Mouse (Mus musculus): ENCODE data around the gene Hnrnpab.

Hnrnpab gene

DNA sequence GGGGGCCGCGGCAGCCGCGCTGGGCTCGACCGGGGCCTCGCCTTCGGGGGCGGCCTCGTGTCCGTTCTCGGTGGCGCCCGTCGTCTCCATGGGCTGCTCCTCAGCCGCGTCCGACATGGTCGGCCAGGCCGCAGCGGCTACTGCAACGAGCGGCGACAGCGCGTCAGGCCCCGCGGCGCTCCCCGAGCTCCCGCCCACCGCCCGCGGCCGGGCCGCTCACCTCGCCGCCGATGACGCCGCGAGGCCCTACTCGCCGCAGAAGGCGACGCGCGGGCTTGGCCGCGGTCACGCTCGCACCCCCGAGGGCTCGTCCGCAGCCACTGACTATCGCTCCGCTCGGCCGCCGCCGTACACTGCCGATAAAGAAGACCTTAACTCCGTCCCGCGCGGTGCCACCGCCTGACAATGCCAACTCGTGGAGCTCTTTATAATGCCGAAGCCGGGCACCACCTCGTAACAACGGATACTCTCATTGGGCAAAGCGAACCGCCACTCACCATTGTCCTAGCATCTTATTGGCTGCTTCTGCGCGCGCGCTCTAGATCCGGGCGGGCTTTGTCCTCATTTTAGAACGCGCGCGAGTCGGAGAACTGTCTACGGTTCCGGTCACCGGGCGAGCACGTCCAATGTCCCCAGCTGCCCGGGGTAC, at the start of gene Hnrnpab:
Gene Hnrnpab (minus strand): TSS at position 401 of the 649 bp plus-strand sequence.
- peak; percentile 98 for DNase-seq

DNA sequence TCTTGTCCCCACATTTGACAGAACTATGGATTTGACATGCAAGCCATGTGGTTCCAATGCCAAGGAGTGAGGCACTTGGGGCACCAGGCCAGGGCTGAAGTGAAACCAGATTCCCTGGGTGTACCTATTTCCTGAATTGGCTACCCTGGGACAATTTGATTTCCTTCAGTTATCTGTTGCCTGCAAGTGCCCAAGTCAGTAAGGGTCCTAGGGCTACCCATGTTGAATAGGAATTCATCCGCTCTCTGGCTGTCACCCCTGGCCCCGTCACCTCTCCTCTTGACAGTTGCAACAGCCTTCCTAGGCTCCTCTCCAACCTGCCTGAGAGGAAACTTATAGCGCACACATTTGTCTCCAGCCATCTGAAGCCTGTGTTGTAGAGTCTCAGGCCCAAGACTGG, 48.2 kb upstream of the Hnrnpab start:
- peak; percentile 36 for DNase-seq

DNA sequence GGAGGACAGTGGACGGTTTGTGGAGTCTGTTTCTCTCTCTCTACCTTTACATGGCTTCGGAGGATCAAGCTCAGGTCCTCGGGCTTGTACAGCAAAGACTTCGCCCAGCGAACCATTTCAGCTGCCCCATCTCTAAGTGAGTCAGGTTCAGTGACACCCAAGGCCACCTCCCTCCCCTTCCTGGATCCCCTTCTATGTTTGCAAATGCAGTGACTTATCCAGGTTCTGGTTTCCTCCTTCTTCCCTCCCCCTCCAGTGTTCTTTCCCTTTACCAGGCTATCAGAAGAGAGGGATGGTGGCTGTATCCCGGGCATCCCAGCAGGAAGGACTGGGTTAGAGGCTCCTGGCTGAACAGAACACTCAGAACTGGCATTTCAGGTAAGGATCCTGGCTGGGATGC, 47.1 kb upstream of the Hnrnpab start:
- DNase-seq: no peak

DNA sequence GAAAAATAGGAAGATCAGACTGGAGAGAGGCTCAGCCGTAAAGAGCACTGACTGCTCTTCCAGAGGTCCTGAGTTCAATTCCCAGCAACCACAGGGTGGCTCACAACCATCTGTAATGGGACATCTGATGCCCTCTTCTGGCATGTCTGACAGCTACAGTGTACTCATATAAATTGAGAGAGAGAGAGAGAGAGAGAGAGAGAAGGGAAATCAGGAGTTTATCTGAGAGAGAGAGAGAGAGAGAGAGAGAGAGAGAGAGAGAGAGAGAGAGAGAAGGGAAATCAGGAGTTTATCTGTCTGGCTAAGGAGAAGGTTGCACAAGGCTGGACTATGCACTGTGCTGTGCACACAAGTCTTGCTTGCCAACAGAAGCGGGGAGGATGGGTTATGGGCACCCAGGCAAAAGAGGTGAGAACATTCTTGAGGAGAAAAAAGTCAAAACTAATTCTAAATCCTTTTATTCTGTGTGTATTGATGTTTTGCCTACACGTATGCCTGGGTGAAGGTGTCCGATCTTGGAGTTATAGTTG, 46.3 kb upstream of the Hnrnpab start:
- no peak for DNase-seq

DNA sequence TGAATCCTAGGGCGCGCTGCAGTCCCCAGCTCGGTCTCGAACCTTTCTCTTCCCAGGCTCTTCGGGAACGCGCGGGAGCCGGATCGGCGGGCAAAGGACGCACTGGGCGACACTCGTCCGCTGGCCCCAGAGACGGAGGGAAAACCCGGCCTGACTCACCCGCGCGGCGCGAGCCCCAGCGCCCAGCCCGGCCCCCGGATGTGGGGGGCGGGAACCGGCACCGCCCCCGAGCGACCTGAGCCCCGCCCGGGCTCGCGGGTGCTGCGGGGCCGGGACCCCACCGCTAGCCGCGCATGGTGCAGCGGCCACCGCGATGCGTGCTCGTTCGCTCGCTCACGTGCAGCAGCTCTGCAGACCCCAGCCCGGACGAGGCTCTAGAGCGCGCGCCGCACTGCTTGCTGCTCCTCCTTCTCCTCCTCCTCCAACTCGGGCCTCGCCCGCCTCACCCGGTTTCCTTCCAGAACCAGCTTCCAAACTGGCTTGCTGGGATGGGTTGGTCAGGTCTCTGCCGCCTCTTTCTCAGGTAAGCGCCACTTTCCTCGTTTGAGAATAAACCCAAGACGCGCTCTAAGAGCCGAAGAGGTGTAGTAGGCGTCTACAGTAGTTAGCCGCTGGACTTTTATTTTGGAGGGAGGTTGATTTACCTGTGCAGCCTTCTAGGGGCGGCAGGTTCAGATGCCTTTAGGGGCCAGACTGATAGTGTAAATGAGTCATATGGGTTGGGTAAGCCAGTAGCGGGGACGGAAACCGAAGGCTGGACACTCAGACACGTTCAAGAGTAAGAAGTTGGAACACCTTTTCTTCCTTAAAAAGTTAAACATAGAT, 44.3 kb upstream of the Hnrnpab start, which contains the start of the genes N4bp3 and D930048N14Rik:
Gene N4bp3 (minus strand): TSS at position 152 of the 825 bp plus-strand sequence.
Gene D930048N14Rik (plus strand): TSS at position 264 of the 825 bp plus-strand sequence.
- peak; percentile 84 for DNase-seq

DNA sequence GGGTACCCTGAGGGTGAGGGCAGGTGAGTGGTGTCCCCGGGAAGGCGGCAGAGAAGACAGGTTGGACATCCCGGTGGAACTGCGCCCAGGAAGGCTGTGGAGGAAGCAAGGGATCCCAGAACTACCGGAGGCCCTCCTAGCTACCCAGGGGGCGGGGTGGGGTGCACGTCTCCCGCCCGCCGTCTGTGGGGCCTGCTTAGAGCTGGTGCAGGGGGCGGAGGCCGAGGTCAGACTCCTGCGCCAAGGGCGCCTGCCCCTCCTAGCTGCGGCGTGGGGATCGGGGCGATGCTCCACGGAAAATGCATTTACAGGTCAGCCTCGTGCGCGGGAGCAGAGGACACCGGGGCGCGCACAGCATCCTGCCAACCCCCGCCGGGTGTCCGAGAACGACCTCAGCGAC, 43.6 kb upstream of the Hnrnpab start:
- DNase-seq: no peak

DNA sequence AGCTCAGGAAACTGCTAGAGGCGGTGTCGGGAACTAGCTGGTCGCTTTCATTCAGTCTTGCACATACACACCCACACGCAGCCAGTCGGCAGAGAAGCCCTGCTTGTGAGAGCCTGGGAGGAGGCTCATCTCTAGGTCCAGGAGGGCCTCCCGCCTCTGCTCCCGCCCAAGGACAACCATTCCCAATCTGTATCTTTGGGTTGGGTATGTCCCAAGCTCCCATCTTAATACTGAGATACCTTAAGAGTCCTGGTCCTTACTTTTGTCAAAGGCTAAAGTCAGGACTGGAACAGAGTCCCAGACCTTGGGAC, 43.2 kb upstream of the Hnrnpab start:
- DNase-seq: peak; percentile 40

DNA sequence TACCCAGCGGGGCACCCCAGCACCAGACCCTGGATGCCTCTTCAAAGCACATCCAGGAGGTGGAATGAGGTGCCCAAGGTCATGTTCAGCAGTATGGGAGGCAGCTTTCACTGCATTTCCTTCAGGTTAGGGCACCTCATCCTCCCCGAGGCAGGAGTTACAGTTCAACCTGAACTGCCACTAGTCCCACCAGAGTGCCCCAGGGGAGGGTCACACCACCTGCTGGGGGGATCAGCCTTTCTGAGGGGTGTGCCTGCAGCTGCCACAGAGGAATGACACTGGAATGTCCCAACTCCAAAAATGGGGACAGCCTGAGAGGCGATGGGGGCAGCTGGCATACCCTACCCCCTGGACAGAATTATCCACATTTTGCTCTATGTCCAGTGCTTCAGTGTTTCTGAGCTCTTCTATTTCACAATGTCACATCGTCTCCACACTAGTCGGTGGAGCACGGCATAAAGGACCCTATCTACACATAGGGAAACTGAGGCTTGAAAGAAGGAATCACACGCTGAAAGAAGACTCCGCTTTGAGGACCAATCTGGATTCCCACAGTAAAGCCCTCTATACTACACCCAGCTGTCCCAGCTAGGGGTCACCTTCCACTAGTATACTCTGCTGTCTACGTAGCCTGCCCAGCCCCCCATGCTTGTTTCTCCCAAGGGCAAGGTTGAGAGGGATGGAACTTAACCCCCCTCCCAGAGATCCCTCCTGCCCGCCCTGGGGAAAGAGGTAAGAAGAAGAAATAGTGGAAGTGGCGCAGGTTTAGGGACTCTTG, 42.7 kb upstream of the Hnrnpab start:
- DNase-seq: no peak

DNA sequence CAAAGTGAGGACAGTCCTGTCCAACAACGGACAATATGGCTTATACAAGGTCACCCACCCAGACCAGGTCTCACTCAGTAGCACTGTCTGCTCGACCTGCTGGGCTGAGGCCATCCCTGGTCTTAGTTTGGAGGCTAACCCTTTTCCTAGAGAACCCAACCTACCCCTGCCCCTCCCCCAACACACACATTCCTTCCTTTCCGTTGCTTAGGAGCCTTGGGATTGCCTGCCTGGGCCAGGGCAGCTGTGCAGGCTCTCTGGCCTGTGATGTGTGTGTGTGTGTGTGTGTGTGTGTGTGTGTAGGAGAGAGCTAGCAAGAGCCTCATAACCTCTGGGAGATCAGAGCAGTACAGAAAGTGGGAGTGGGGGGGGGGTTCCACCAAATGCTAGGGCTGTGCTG, 41.9 kb upstream of the Hnrnpab start:
- DNase-seq: peak; percentile 38

DNA sequence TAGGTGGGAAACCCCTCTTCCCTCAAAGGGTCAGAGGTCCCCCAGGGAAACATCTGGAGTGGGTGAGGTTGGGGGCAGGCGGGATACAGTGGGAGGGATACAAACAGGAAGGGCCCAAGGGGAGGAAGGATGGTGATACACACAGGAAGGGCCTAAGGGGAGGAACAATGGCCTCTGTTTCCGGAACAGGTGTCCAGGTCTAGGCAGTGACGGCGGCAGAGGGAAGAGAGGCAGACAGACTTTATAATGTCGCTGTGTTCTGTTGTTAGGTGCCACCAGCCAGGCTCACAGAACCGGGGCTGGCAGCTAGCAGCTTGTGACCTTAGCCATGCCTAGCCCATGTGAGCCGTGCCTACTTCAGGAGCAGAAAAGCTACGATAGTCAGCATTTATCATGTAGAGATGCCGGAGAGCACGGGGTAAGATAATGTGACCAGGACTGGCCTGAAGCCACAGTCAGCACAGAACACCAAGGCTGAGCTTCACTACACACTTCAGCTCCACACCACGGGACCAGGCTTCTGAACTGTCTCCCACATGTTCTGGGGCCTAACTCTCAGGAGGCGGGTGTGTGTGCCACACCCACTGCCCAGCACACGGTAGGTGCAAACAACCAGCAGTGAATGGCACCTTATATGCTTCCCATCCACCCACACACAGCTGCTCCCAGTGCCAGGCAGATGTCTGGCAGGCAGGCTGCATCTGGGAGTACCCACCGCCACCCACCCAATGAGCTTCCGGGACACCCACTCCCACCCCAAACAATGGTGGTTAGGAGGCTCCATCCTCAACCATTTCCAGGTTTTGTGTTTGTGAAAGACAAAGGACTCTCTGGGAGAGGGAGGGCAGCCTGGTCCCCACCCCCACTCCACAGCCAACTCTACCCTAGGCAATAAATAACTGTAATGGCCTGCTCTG, 40.4 kb upstream of the Hnrnpab start:
- DNase-seq: peak; percentile 80

DNA sequence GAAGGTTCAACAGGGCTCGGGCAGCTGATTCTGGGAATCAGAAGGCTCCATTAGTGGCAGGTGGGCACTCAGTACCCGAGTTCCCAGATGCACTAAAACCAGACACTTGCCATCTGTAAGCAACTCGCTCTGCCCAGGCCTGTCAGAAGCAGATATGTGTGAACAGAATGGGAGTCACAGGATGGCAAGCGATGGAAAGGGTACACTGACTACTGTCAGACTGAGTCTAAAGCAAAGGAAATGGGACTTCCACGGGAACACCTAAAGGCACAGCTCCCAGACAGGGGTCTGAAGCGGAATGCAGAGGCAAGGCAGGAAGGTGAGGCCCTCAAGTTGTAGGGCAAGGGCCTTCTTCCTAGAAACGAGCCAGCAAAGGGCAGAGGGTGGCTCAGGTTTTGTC, 39.6 kb upstream of the Hnrnpab start:
- DNase-seq: no peak

DNA sequence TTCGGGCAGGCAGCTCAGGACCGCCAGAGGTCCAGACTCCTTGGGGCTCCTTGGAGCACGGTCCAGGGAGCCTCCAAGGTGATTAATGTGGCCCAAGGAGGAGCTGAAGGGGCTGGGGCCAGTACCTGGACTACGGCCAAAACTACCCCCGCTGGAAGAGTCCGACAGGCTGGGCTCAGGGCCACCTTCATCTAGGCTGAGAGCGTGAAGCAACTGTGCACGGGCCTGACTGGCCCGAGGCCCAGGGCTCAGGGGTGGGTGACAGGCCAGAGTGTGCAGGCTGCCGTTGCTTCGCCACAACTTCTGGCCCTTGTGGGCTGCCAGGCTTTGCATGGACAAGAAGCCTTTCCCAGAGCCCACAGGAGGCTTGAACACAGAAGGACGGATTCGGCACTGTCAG, 38.6 kb upstream of the Hnrnpab start:
- no peak for DNase-seq

DNA sequence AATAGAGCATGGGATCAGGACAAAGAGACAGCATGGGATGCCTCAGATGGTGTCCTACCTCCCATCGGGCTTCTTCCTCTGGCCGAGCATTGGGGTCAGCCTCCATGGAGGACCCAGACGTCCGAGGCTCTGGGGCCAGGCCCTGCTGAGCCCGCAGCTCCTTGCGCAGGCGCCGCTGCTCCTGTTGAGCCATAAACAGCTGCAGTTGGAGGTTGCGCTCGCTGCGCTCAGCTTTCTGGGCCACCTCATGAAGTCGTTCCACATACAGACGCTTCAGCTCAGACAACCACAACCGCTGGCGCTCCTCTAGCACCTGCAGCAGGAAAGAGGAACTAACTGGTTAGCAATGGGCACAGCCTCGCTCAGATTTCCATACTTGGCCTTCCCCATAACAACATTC, 37.6 kb upstream of the Hnrnpab start:
- DNase-seq: peak; percentile 58

DNA sequence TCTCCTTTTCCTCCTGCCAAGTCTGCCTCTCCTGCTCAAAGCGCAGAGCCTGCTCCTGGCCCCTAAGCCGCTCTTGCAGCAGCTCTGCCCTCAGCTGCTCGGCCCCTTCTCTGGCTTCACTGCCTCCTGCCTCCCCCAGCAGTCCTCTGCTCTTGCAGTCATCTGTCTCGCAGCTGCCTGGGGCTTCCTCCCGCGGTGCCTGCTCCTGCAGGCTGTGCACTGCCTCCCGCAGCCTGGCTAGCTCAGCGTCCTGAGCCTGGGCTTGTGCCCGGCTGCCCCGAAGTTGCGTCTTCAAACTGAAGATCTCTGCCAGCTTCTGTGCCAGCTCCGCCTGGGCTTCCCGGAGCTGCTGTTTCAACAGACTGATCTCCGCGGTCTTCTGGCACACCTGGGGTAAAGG, 37.1 kb upstream of the Hnrnpab start:
- no peak for DNase-seq

DNA sequence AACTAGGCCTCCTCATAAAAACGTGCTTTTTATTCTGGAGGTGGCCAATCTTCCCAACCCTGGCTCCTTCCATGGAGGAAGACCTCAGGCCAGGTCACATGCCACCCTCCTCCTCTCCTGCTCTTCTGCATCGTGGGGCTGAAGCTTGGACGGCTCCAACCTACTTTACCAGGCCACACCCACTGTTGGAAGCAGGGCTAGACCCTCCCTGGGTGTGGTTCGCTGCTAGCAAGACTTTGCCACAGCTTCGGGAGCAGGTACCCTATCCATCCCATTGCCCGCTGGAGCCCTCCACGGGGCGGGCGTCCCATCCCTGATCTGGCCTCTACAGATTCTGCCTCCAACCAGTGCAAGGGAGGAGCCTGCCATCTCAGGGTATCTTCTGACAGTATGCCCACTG, 36.6 kb upstream of the Hnrnpab start:
- no peak for DNase-seq

DNA sequence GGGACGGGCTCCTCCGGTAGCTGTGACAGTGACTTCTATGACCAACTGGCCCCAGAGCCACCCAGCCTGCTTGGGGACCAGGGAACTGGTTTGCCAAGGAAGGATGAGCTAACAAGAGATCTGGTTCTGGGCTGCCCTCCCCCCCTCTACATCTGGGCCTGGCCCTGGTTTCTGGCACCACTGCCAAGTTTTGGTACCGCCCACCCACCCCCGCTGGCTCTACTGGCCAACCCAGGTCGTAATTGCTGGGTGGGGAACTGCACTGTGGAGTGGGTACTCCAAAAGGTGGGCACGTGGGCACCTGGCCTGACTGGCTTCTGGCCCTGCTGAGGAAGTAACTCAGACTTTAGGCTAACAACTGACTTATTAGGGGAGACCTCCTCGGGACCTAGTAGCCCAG, 34.1 kb upstream of the Hnrnpab start:
- DNase-seq: peak; percentile 75

DNA sequence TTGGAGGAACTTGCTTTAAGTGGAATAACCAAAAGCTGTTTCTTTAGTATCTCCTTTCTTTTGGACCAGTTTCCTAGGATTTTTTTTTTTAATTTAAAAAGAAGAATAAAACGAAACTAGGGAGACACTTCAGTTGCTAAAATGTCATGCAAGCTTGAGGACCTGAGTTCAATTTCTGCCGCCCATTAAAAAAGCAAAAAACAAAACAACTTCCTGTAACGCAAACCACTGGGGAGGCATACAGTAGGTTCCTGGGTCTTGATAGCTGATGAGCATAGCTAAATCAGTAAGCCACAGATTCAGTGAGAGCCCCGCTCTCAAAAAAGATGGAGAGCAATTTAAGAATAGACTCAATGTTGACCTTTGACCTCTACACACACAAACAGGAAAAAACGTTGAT, 31.9 kb upstream of the Hnrnpab start:
- DNase-seq: no peak

DNA sequence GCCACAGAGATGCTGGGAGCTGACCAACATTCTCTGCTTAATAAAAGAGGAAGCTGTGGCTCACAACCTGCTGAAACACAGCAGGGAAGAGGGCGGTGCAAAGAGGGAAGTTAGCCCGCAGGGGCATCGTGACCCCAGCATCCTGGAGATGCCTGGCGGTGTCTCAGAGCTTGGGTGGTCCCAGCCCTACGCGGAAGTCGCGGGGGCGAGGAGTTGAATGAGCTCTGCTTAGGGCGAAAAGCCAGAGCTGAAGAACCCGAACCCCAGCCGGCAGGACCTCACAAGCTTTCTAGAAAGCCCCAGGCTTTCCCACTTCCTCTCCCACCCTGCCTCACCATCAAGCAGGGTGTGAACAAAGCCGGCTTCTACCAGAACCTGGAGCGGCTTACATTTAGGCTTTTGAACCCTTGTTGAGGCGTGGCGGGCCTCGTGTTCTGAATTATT, 31.3 kb upstream of the Hnrnpab start:
- peak; percentile 71 for DNase-seq

DNA sequence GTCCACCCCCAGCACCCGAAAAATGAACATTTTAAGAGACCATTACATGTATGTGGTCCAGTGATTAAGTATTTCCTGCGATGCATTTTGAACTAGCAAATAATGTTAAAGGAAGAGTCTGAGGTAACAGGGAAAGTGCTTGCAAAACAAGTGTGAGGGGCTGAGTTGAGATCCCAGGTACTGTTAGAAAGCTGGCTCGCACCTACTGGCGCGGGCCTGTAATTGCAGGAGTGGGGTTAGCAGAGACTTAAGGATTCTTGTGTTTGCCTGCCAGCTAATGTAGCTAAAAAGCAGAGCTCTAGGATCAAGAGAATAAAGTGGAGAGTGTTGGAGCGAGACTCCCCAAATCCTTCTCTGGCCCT, 29.7 kb upstream of the Hnrnpab start:
- DNase-seq: peak; percentile 77

DNA sequence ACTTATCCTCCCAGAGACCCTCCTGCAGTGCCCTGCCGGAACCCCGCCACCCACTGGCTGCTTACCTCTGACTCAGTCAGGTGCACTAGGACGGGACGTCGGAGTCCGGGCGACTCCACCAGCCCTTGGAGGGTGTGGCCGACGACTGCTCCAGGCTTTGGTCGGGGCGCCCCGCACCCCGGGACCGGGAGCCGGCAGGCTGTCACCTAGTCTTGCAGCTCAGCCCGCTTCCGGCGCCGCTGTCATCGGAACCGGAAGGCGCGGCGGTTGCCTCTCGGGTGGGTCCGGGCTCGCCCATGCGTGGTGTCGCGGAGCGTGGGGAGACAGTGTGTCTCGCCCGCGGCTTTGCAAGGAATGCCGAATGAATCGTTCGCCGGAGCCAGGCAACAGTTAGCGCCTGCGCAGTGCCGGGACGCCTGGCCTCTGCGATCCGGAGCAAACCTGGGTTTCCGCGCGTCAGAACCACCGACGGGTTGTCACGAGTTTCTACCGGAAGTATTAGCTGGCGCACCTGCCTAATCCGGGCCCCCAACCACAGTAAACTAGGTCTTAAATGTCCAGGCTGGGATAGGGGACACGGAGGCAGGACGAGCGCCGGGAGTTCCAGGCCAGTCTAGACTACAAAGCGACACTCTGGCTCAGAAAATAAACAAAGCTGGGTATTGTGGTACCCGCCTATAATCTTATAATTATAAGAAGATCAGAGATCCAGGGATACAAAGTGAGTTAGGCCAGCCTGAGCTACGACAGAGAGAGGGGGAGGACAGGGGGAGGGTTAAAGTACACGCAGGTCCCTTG, 29.1 kb upstream of the Hnrnpab start, which contains the start of gene Rmnd5b:
Gene Rmnd5b (minus strand): TSS at position 372 of the 798 bp plus-strand sequence.
- DNase-seq: peak; percentile 91

DNA sequence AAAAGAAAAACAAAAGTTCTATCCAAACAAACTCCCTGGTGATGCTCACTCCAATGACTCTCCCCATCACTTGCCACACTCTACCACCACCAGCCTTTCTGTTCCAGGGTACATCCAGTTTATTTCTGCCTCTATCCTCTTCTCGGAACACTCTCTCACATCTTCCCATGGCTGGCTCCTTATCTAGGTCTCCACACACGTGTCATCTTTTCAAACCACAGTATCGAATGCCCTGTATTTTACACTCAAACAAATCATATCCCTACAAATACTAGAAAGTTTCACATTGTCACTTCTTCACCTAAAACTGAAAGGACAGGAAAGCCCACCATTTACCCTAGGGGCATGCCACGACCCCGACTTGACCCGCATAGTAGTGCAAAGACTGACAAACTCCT, 28.5 kb upstream of the Hnrnpab start:
- no peak for DNase-seq

Measured in lung, postnatal 36 days (tissue).